Mouse (Mus musculus) midbrain, embryonic 13.5 days (tissue): ENCODE results near the gene Mgat1. TPM values are rescaled to one million over a fixed set of nuclear protein-coding genes. Genes with fewer than 3 reads are reported as not detected.

ENCODE experiments used
- ATAC-seq: fragments of 200-750 bp; cut with Nextera tagmentation; 2 replicates; pipeline ENCODE4 v1.8.0; 2017; ENCODE audit warnings: mild to moderate bottlenecking, moderate TSS enrichment, moderate library complexity
- H3K27ac ChIP-seq: fragments of 300-500 bp; sonication (generic); 2 replicates; pipeline ENCODE4 v1.5.1; 2015; ENCODE audit warnings: inconsistent platforms, mild to moderate bottlenecking, moderate library complexity
- H3K27me3 ChIP-seq: fragments of 300-500 bp; sonication (generic); 2 replicates; pipeline ENCODE4 v1.6.1; 2015; ENCODE audit warnings: mild to moderate bottlenecking, inconsistent platforms
- H3K36me3 ChIP-seq: fragments of 300-500 bp; sonication (generic); 2 replicates; pipeline ENCODE4 v1.6.1; 2015; ENCODE audit warnings: mild to moderate bottlenecking, inconsistent platforms
- H3K4me1 ChIP-seq: fragments of 300-500 bp; sonication (generic); replicated peaks from 2 replicates; pipeline ENCODE4 v1.6.1; 2015; ENCODE audit warnings: inconsistent platforms
- H3K4me2 ChIP-seq: fragments of 300-500 bp; sonication (generic); replicated peaks from 2 replicates; pipeline ENCODE4 v1.6.1; 2015; ENCODE audit warnings: moderate library complexity, mild to moderate bottlenecking, inconsistent platforms
- H3K4me3 ChIP-seq: fragments of 300-500 bp; sonication (generic); replicated peaks from 2 replicates; pipeline ENCODE4 v1.5.1; 2015; ENCODE audit warnings: mild to moderate bottlenecking, inconsistent platforms
- H3K9ac ChIP-seq: fragments of 300-500 bp; sonication (generic); replicated peaks from 2 replicates; pipeline ENCODE4 v1.6.1; 2015; ENCODE audit warnings: mild to moderate bottlenecking, inconsistent platforms
- H3K9me3 ChIP-seq: fragments of 300-500 bp; sonication (generic); 2 replicates; pipeline ENCODE4 v1.6.1; 2016; ENCODE audit warnings: mild to moderate bottlenecking, inconsistent platforms
- WGBS: fragments of 180-500 bp; shearing (Covaris S2); methylation state at CpG from one replicate; pipeline ENCODE4 v1.1.7; 2015; 5-methylcytosine and 5-hydroxymethylcytosine counted together
- polyA plus RNA-seq: library from polyadenylated mRNA; unstranded; fragments of >200 nt; fragmentation: Nextera tagmentation; extraction: Ambion mirVana; gene quantifications from 2 replicates; pipeline ENCODE4 v1.2.1, GENCODE M21; 2015

The Mgat1 gene
- polyA plus RNA-seq, 1 experiment from 2014 or later, result 32.1 TPM

DNA sequence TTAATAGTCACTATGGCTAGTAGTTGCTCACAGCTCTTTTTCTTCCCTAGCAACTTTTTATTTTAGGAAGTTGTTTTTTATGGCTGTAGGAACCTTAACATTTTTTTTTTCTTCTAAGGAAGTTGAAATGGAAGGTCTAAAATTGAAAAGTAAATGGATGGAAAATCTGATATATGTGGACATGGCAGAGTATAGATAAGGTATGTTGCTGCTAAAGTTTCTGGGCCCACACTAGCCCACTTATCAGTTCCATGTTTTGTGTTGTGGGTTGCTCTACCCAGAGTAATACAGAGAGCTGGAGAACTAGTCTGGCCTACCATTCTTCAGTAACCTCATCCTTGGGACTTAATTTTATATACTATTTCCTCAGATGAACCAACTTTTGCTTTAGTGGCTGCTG, 31.4 kb upstream of the Mgat1 start:
- ATAC-seq, result no peak
- H3K4me2 ChIP-seq, result no peak overlapping the region

DNA sequence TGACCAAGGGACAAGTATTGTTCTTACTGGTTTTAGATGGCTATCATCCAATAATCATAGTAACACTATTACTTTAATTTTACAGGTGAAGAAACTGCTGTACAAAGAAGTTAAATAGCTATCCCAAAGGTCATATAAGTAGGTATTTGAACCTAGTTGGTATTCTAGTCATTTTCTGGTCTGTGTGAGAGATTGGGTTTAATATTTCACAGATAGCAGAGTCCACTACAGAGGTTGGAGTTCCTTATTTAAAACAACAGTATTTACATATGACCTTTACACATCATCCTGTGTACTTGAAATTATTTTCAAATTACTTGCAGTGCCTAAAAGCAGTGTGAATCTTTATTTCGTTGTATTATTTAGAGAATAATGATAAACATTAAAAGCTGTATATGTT, 30.5 kb upstream of the Mgat1 start:
- Histone ChIP-seq H3K9me3 (no peaks in the 10 kb centered on the region), H3K4me2 (no peak overlapping the region), H3K4me1 (peaks cover 5% of the 10 kb centered on the region; the same call in 1 of the 2 replicates), H3K27me3 (no peaks in the 10 kb centered on the region), H3K36me3 (peaks cover 39% of the 10 kb centered on the region), H3K27ac (no peak overlapping the region), H3K9ac (no peak overlapping the region), H3K4me3 (no peak overlapping the region)
- 92% methylated on average over 1 of the region's 1 CpGs for WGBS
- no peak for ATAC-seq

More for the DNA sequence above, 31.4 kb upstream of the Mgat1 start:
- Histone ChIP-seq H3K27ac (no peak overlapping the region), H3K9ac (no peak overlapping the region), H3K4me1 (peaks cover 7% of the 10 kb centered on the region; the same call in 1 of the 2 replicates), H3K9me3 (no peaks in the 10 kb centered on the region), H3K4me3 (no peak overlapping the region), H3K36me3 (peaks cover 39% of the 10 kb centered on the region), H3K27me3 (no peaks in the 10 kb centered on the region)

DNA sequence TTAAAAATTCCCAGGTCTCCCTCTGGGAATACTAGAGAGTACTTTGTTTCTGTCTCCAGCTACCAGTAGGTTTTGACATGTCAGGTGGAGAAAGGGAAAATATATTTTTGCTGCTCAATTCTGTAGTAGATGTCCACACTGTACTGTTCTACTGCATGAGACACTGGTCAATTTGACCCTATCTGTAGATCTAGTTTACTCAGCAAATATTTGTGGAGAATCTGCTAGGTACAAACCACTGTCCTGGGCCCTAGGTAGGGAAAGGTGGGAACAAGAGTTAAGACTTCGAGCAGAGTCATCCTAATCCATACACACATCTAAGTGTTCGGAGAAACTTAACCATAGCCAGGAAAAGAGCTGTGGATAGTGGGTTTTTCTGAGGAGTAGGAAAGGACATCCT, 24.7 kb upstream of the Mgat1 start:
- WGBS, result 97% methylated on average over 2 of the region's 2 CpGs

DNA sequence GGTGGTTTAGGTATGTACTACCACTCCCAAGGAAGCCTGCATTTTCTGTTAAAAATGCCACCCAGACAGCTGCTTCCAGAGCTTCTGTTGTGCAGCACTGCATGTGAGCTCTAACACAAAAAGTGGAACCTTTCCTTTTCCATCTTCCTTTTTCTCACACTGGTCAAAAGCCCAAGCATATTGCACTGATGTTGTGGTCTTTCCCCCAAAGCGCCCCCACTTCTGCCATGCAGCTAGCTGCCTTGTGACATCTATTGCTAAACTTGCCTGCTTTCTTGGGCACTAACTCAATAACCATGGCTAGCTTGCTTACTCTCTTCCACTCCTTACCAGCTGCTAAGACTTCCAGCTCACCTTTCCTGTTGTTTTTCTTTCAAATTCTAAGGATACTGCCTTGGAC, 19.5 kb upstream of the Mgat1 start:
- no peak overlapping the region for H3K4me2 ChIP-seq
- no peak for ATAC-seq
- no peak overlapping the region for H3K27ac ChIP-seq
- H3K9me3 ChIP-seq, result no peaks in the 10 kb centered on the region
- H3K4me3 ChIP-seq, result no peak overlapping the region
- H3K36me3 ChIP-seq, result 0 out of 2 replicates have a peak, but pooled peaks cover 3% of the 10 kb centered on the region
- WGBS, result 73% methylated on average over 1 of the region's 1 CpGs
- H3K9ac ChIP-seq, result no peak overlapping the region
- H3K4me1 ChIP-seq, result no peaks in the 10 kb centered on the region
- H3K27me3 ChIP-seq, result no peaks in the 10 kb centered on the region

More for the DNA sequence above, 24.7 kb upstream of the Mgat1 start:
- Histone ChIP-seq H3K27me3 (no peaks in the 10 kb centered on the region), H3K27ac (no peak overlapping the region), H3K9ac (no peak overlapping the region), H3K36me3 (peaks cover 36% of the 10 kb centered on the region), H3K9me3 (no peaks in the 10 kb centered on the region), H3K4me3 (no peak overlapping the region), H3K4me2 (no peak overlapping the region), H3K4me1 (no peaks in the 10 kb centered on the region)
- ATAC-seq, result no peak

GRCm38 (mm10) chr11:49232781-49233180, 11.2 kb upstream of the Mgat1 start:
- Histone ChIP-seq H3K4me3 (no peak overlapping the region), H3K4me2 (no peak overlapping the region), H3K27me3 (no peaks in the 10 kb centered on the region), H3K27ac (no peak overlapping the region), H3K9me3 (no peaks in the 10 kb centered on the region), H3K9ac (no peak overlapping the region), H3K4me1 (no peaks in the 10 kb centered on the region), H3K36me3 (no peaks in the 10 kb centered on the region)
- ATAC-seq, result no peak
- 76% methylated on average over 3 of the region's 3 CpGs for WGBS

DNA sequence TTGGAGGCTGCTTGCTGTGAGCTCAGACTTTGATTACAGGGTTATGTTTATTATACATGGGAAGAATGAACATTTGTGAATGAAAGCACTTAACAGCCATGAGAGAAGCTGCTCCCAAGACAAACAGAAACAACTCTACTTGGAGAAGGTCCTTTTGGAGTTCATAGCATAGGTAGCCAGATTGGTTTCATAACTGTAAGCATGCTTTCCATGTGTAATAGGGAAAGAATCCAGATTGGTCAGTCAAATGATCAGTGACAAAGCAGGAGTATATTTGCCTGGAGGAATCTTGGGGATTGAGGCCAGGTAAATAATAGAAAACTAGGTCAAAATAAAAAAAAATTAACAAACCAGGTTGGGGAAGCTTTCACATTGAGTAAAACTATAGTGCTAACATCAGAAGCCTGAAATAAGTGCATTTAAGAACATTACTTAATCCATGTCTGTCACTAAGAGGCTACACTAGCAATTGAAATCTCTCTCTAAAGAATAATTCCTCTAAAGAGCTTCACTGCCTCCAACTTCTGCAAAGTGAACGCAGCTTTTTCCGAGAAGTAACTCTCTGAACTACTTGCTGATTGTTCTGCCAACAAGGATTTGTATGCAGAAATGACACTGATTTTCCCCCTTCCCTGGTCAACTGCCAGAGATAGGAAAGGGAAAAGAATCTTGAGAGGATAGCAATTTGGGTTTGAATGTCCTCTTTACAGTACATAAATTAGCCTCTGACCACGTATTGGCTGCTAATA, 8.4 kb upstream of the Mgat1 start:
- H3K4me1 ChIP-seq, result no peaks in the 10 kb centered on the region
- WGBS, result 66% methylated on average over 3 of the region's 3 CpGs
- no peak overlapping the region for H3K4me3 ChIP-seq
- H3K27me3 ChIP-seq, result no peaks in the 10 kb centered on the region
- no peaks in the 10 kb centered on the region for H3K9me3 ChIP-seq
- H3K4me2 ChIP-seq, result no peak overlapping the region
- H3K36me3 ChIP-seq, result no peaks in the 10 kb centered on the region
- no peak overlapping the region for H3K27ac ChIP-seq
- H3K9ac ChIP-seq, result no peak overlapping the region
- ATAC-seq, result no peak

- Histone ChIP-seq H3K27ac (no peak overlapping the region), H3K27me3 (no peaks in the 10 kb centered on the region), H3K4me2 (no peak overlapping the region), H3K9me3 (no peaks in the 10 kb centered on the region), H3K9ac (no peak overlapping the region), H3K36me3 (no peaks in the 10 kb centered on the region), H3K4me3 (no peak overlapping the region), H3K4me1 (no peaks in the 10 kb centered on the region)
- ATAC-seq, result no peak
- WGBS, result 82% methylated on average over 1 of the region's 1 CpGs
Measured at GRCm38 (mm10) chr11:49236891-49237290, 7.1 kb upstream of the Mgat1 start.

DNA sequence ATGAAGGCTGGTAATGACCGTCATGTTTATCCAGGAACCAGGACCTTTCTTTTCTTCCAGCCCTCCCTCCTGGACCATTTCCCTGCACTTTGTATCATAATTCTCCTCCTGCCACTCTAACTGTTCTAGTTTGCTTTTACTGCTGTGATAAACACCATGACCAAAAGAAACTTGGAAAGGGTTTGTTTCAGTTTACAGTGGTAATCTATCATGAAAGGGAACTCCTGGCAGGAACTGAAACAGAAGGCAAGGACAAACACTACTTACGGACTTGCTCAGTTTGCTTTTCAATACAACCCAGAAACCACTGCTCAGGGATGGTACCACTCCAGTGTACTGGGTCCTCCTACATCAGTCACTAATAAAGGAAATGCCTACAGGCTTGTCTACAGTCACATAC, 6.5 kb upstream of the Mgat1 start:
- no peaks in the 10 kb centered on the region for H3K4me1 ChIP-seq
- H3K9ac ChIP-seq, result no peak overlapping the region
- H3K4me2 ChIP-seq, result no peak overlapping the region
- ATAC-seq, result no peak
- WGBS, result 82% methylated on average over 2 of the region's 2 CpGs
- H3K27me3 ChIP-seq, result no peaks in the 10 kb centered on the region
- H3K36me3 ChIP-seq, result no peaks in the 10 kb centered on the region
- H3K9me3 ChIP-seq, result no peaks in the 10 kb centered on the region
- H3K27ac ChIP-seq, result no peak overlapping the region
- H3K4me3 ChIP-seq, result no peak overlapping the region

- H3K4me1 ChIP-seq, result peaks cover 16% of the 10 kb centered on the region
- ATAC-seq, result no peak
- no peaks in the 10 kb centered on the region for H3K36me3 ChIP-seq
- H3K27ac ChIP-seq, result no peak overlapping the region
- H3K4me3 ChIP-seq, result no peak overlapping the region
- no peak overlapping the region for H3K4me2 ChIP-seq
- H3K27me3 ChIP-seq, result no peaks in the 10 kb centered on the region
- no peak overlapping the region for H3K9ac ChIP-seq
- 94% methylated on average over 1 of the region's 1 CpGs for WGBS
- no peaks in the 10 kb centered on the region for H3K9me3 ChIP-seq
Measured at GRCm38 (mm10) chr11:49240310-49240709, 3.7 kb upstream of the Mgat1 start.

- Histone ChIP-seq H3K27ac (no peak overlapping the region), H3K9me3 (no peaks in the 10 kb centered on the region), H3K4me2 (no peak overlapping the region), H3K36me3 (no peaks in the 10 kb centered on the region), H3K9ac (no peak overlapping the region), H3K4me3 (no peak overlapping the region), H3K27me3 (no peaks in the 10 kb centered on the region), H3K4me1 (peaks cover 21% of the 10 kb centered on the region)
- WGBS, result 86% methylated on average over 4 of the region's 4 CpGs
- ATAC-seq, result no peak
Measured at GRCm38 (mm10) chr11:49240874-49241273, 3.1 kb upstream of the Mgat1 start.

DNA sequence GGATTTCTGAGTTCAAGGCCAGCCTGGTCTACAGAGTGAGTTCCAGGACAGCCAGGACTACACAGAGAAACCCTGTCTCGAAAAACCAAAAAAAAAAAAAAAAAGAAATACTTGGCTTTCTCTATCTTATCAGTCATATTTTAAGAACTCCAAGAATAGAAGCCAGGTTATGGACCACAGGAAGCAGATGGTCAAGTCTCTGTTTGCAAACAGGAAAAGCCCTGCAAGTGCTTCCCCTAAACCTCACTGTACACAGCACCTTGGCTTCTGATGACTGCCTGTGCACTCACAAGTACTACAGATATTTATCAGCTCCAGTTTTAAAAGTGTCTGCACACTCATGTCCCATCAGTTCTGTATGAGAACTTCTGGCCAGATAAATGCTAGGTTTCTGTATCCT, 2.5 kb upstream of the Mgat1 start:
- Histone ChIP-seq H3K27me3 (no peaks in the 10 kb centered on the region), H3K9ac (no peak overlapping the region), H3K27ac (no peak overlapping the region), H3K4me3 (no peak overlapping the region), H3K9me3 (no peaks in the 10 kb centered on the region), H3K4me2 (no peak overlapping the region), H3K36me3 (no peaks in the 10 kb centered on the region), H3K4me1 (peaks cover 27% of the 10 kb centered on the region)
- ATAC-seq, result no peak
- 56% methylated on average over 1 of the region's 1 CpGs for WGBS

DNA sequence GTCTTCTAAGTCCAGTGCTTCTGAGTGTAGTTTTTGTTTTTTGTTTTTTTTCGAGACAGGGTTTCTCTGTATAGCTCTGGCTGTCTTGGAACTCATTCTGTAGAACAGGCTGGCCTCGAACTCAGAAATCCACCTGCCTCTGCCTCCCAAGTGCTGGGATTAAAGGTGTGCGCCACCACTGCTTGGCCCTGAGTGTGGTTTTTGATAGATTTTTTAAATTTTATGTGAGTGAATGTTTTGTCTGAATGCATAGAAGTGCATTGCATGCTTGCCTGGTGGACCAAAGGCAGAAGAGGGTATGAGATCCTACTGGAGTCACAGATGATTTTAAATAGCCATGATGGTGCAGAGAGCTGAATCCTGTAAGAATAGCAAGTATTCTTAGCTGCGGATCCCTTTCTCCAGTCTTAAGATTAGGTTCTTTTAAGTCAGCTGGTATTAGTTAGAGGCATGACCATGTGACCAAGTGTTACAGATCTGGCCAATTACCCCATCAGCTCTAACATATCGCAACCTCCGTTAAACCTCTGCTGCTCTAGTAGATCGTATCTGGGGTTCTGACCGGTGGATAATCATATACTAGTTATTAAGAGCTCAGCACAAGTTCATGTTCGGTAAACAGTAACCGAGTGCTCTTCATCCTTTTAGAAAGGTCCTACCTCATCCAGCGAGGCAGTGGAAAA, 906 bp upstream of the Mgat1 start:
- H3K4me2 ChIP-seq, result peak overlapping the region; percentile 65
- ATAC-seq, result no peak; the same call in 1 of the 2 replicates
- H3K36me3 ChIP-seq, result no peaks in the 10 kb centered on the region
- H3K4me1 ChIP-seq, result peaks cover 38% of the 10 kb centered on the region
- H3K27me3 ChIP-seq, result no peaks in the 10 kb centered on the region
- peak overlapping the region; percentile 67 for H3K4me3 ChIP-seq
- H3K9ac ChIP-seq, result peak overlapping the region; percentile 81
- H3K9me3 ChIP-seq, result no peaks in the 10 kb centered on the region
- 21% methylated on average over 11 of the region's 11 CpGs for WGBS
- peak overlapping the region; percentile 93 for H3K27ac ChIP-seq
